Mouse (Mus musculus) CH12.LX (cell line): ENCODE measurements at regions not wholly inside any gene's neighbourhood (a gene's known extent, or its start where the extent isn't known, plus 50 kb on each side); places are given as distances from the start of the nearest gene placed in this dataset.

Source experiments
- DNase-seq: peaks from one replicate; pipeline ENCODE4 v3.0.0-alpha.2; 2013; ENCODE audit errors: extremely low read depth
- H3K27ac ChIP-seq: 2 replicates; pipeline ENCODE4 v1.5.1; 2012; ENCODE audit warnings: low read depth, mild to moderate bottlenecking, control low read depth, moderate library complexity; ENCODE audit not compliant: insufficient read depth
- H3K27me3 ChIP-seq: replicated peaks from 2 replicates; pipeline ENCODE3; 2012; ENCODE audit warnings: inconsistent platforms
- H3K36me3 ChIP-seq, 2 experiments: replicated peaks in 1 of 2; 2 replicates each; pipeline versions ENCODE3 to v1.6.1; 2012; ENCODE audit warnings: inconsistent platforms in 1 of 2, low read length in 1 of 2, mild to moderate bottlenecking in 1 of 2, mixed read lengths in 1 of 2, moderate library complexity in 1 of 2; ENCODE audit not compliant: control insufficient read depth in 1 of 2, insufficient read depth in 1 of 2
- H3K4me1 ChIP-seq, 2 experiments: 2 replicates each; pipeline ENCODE4 v1.6.1; 2012; ENCODE audit warnings: inconsistent platforms in 1 of 2, moderate library complexity in 1 of 2; ENCODE audit not compliant: insufficient read depth in 2 of 2, control insufficient read depth in 1 of 2
- H3K4me2 ChIP-seq: 2 replicates; pipeline ENCODE4 v1.6.1; 2012; ENCODE audit warnings: low read depth, mild to moderate bottlenecking, control low read depth; ENCODE audit not compliant: poor library complexity, insufficient read depth, severe bottlenecking
- H3K4me3 ChIP-seq, 3 experiments: fragments of 150-350 bp in 1 of 3; sonication (generic) in 1 of 3; replicated peaks in 1 of 3; 2 replicates each; pipeline versions ENCODE3 to v1.5.1; 2011 to 2012; ENCODE audit warnings: low read depth in 2 of 3, low read length in 2 of 3, mild to moderate bottlenecking in 2 of 3, moderate library complexity in 2 of 3, control low read depth in 1 of 3, improper control_type of control experiment in 1 of 3, inconsistent platforms in 1 of 3, mixed read lengths in 1 of 3; ENCODE audit not compliant: poor library complexity in 1 of 3
- H3K79me2 ChIP-seq: replicated peaks from 2 replicates; pipeline ENCODE4 v1.6.1; 2012; ENCODE audit warnings: mild to moderate bottlenecking, moderate library complexity; ENCODE audit not compliant: control insufficient read depth, poor library complexity, insufficient read depth, severe bottlenecking; ENCODE audit errors: extremely low read depth
- H3K9ac ChIP-seq: 2 replicates; pipeline ENCODE4 v1.6.1; 2012; ENCODE audit warnings: low read depth, mild to moderate bottlenecking, control low read depth, moderate library complexity; ENCODE audit not compliant: insufficient read depth
- H3K9me3 ChIP-seq: replicated peaks from 2 replicates; pipeline ENCODE3; 2012; ENCODE audit warnings: low read length, inconsistent platforms, mixed read lengths
- CHD2 ChIP-seq: IDR thresholded peaks from 2 replicates; pipeline ENCODE4 v1.6.1; 2011; ENCODE audit warnings: low read length, improper control_type of control experiment
- CTCF ChIP-seq, 2 experiments: IDR thresholded peaks in 1 of 2; conservative IDR thresholded peaks in 1 of 2; 2 replicates each; pipeline ENCODE4 v1.5.1; 2011 to 2012; ENCODE audit warnings: low read depth in 2 of 2, low read length in 2 of 2, improper control_type of control experiment in 1 of 2, inconsistent platforms in 1 of 2, mild to moderate bottlenecking in 1 of 2, moderate library complexity in 1 of 2
- E2F4 ChIP-seq: IDR thresholded peaks from 2 replicates; pipeline ENCODE4 v1.6.1; 2011; ENCODE audit warnings: low read depth, low read length, improper control_type of control experiment; ENCODE audit not compliant: insufficient replicate concordance
- ETS1 ChIP-seq: conservative IDR thresholded peaks from 2 replicates; pipeline ENCODE4 v1.6.1; 2012; ENCODE audit warnings: low read depth, mild to moderate bottlenecking, inconsistent platforms, low read length, improper control_type of control experiment, moderate library complexity
- GABPA ChIP-seq: IDR thresholded peaks from 2 replicates; pipeline ENCODE4 v1.6.1; 2012; ENCODE audit warnings: low read depth, low read length, improper control_type of control experiment, inconsistent platforms; ENCODE audit not compliant: insufficient replicate concordance
- JUND ChIP-seq: conservative IDR thresholded peaks from 2 replicates; pipeline ENCODE4 v1.6.1; 2011; ENCODE audit warnings: low read depth, low read length, improper control_type of control experiment
- KAT2A ChIP-seq: IDR thresholded peaks from 2 replicates; pipeline ENCODE4 v1.6.1; 2012; ENCODE audit warnings: low read length, improper control_type of control experiment, inconsistent platforms; ENCODE audit not compliant: insufficient replicate concordance
- MXI1 ChIP-seq: IDR thresholded peaks from 2 replicates; pipeline ENCODE4 v1.6.1; 2011; ENCODE audit warnings: mild to moderate bottlenecking, low read depth, low read length, improper control_type of control experiment
- NELFE ChIP-seq: IDR thresholded peaks from 2 replicates; pipeline ENCODE4 v1.6.1; 2011; ENCODE audit warnings: low read depth, low read length, improper control_type of control experiment
- NRF1 ChIP-seq: IDR thresholded peaks from 2 replicates; pipeline ENCODE4 v1.6.1; 2014; ENCODE audit warnings: low read depth, mild to moderate bottlenecking, inconsistent platforms, low read length, improper control_type of control experiment, moderate library complexity
- POLR2AphosphoS2 ChIP-seq: IDR thresholded peaks from 2 replicates; pipeline ENCODE4 v1.6.1; 2011; ENCODE audit warnings: low read depth, low read length, improper control_type of control experiment
- RAD21 ChIP-seq: IDR thresholded peaks from 2 replicates; pipeline ENCODE4 v1.6.1; 2011; ENCODE audit warnings: low read depth, mild to moderate bottlenecking, low read length, improper control_type of control experiment, moderate library complexity
- SMC3 ChIP-seq: IDR thresholded peaks from 2 replicates; pipeline ENCODE4 v1.6.1; 2011; ENCODE audit warnings: low read depth, low read length, improper control_type of control experiment
- TBP ChIP-seq: conservative IDR thresholded peaks from 2 replicates; pipeline ENCODE4 v1.6.1; 2011; ENCODE audit warnings: low read depth, low read length, improper control_type of control experiment
- TCF12 ChIP-seq: IDR thresholded peaks from 2 replicates; pipeline ENCODE4 v1.6.1; 2014; ENCODE audit warnings: low read depth, mild to moderate bottlenecking, inconsistent platforms, low read length, improper control_type of control experiment
- USF1 ChIP-seq: IDR thresholded peaks from 2 replicates; pipeline ENCODE4 v1.6.1; 2014; ENCODE audit warnings: low read depth, mild to moderate bottlenecking, inconsistent platforms, low read length, improper control_type of control experiment
- ZC3H11A ChIP-seq: IDR thresholded peaks from 2 replicates; pipeline ENCODE4 v1.6.1; 2012; ENCODE audit warnings: low read depth, mild to moderate bottlenecking, inconsistent platforms, low read length, improper control_type of control experiment
- ZMIZ1 ChIP-seq: IDR thresholded peaks from 2 replicates; pipeline ENCODE4 v1.6.1; 2012; ENCODE audit warnings: low read depth, mild to moderate bottlenecking, inconsistent platforms, low read length, improper control_type of control experiment
- ZNF384 ChIP-seq: IDR thresholded peaks from 2 replicates; pipeline ENCODE4 v1.6.1; 2012; ENCODE audit warnings: low read depth, low read length, improper control_type of control experiment, inconsistent platforms
- dilution Hi-C: fragments of 300-500 bp; cut with MboI; formaldehyde crosslinking; loops from 2 replicates; pipeline ENCODE4 v1.14.3; 2020; ENCODE audit warnings: low sequenced_read_pairs; ENCODE audit not compliant: extremely low pct_unique_long_range_greater_than_20kb, extremely low pct_ligation_motif_present
- in situ Hi-C: fragments of 300-500 bp; cut with MboI; formaldehyde crosslinking; loops from 3 replicates; pipeline ENCODE4 v1.14.3; 2019; ENCODE audit warnings: low sequenced_read_pairs, low pct_ligation_motif_present, low pct_unique_long_range_greater_than_20kb, mixed read lengths

DNA sequence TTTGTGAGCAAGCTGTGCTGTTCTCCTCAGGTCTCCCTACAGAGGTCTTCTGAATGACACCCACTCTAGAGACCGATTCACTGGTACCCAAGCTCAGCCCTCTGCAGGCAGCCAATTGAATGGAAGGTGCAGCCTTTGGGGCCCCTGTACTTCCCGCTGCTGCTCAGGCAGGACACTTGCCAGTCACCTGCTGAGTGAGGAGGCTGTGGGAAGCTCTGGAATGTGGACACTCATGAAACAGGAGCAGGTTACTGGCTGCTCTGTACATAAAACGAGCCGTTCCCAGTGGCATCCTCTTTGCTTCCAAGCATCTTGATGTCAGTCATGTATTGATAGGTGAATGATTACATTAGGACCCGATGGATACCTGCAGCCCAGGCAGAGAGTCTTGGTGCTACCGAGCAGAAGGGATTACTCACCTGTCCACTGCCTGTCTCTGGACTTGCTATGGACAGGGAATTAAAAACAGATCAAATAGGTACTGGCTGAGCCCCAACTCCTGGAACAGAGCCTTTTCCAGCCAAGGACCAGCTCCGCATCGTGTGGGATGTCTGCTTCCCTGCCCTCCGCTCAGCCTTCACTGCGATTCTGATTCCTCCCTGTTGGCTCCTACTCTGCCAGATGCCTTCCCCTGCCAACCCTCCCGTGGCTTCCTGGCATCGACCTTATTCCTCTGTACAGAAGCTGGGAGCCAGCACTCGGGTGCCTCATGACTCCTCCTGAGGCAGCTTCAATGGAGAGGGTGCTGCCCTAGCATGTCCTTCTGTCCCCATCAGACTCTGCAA, 593.2 kb downstream of the Tbc1d22a start:
- dilution Hi-C loops: no loop called here
- Histone ChIP-seq H3K4me1 (no peaks in the 10 kb centered on the region), H3K79me2 (no peaks in the 10 kb centered on the region), H3K36me3 (no peaks in the 10 kb centered on the region), H3K27ac (no peak overlapping the region), H3K9me3 (peaks cover 96% of the 10 kb centered on the region), H3K4me2 (no peak overlapping the region), H3K9ac (no peak overlapping the region), H3K4me3 (no peak overlapping the region), H3K27me3 (no peaks in the 10 kb centered on the region)
- in situ Hi-C loops: no loop called here
- DNase-seq: no peak
- TF ChIP-seq NRF1 (no peak), ZMIZ1 (no peak), ETS1 (no peak), GABPA (no peak), CHD2 (no peak), CTCF (conservative IDR thresholded peaks at IDR 0.05 in 1 of 2, IDR thresholded peaks at IDR 0.05 in 1 of 2; ENCODE audit: low read depth in 2 of 2, low read length in 2 of 2) (no peak), TBP (no peak), NELFE (no peak)

- Histone ChIP-seq H3K4me3 (no peak overlapping the region), H3K4me2 (no peak overlapping the region), H3K27ac (no peak overlapping the region), H3K4me1 (no peaks in the 10 kb centered on the region), H3K9ac (no peak overlapping the region), H3K79me2 (no peaks in the 10 kb centered on the region), H3K9me3 (peaks cover 91% of the 10 kb centered on the region), H3K36me3 (no peaks in the 10 kb centered on the region), H3K27me3 (no peaks in the 10 kb centered on the region)
- dilution Hi-C loops: no loop called here
- no peak for TF ChIP-seq ZNF384
- TF ChIP-seq NRF1: no peak
- TF ChIP-seq CTCF (conservative IDR thresholded peaks at IDR 0.05 in 1 of 2, IDR thresholded peaks at IDR 0.05 in 1 of 2; ENCODE audit: low read depth in 2 of 2, low read length in 2 of 2): no peak
- TF ChIP-seq SMC3: no peak
- TF ChIP-seq MXI1: no peak
- no peak for TF ChIP-seq RAD21
- no peak for TF ChIP-seq ZC3H11A
- TF ChIP-seq ZMIZ1: no peak
- no peak for TF ChIP-seq POLR2AphosphoS2
- no peak for TF ChIP-seq JUND
- TF ChIP-seq TCF12: no peak
- TF ChIP-seq USF1: no peak
- TF ChIP-seq E2F4: no peak
- no peak for TF ChIP-seq KAT2A
- in situ Hi-C loops: no loop called here
- DNase-seq: no peak
Measured at GRCm38 (mm10) chr15:86811821-86812220, 597.6 kb downstream of the Tbc1d22a start.
